Mouse (Mus musculus): ENCODE measurements around the gene Prmt1.

Prmt1 gene

DNA sequence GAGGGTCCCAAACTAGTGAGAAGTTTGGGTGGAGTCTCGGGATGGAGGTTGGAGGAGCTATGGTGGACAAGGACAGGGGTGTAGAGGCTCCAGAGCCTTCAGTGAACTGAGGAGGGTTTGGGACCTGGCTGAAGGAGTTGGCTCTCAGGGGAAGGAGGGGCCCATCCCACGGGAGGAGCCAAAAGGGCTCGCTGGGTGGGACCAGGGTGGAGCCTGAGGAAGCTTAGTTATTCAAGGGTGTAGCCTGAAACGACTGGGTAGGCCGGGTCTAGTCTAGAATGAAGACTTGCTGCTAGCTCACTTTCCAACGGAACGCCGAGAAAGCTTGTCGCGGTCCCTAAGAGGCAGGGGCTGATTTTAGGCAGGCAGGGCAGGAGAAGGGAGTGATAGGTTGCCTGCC lies 34.4 kb downstream of the Prmt1 start:
- peak; percentile 85 for DNase-seq (ENCODE audit: low spot score)

DNA sequence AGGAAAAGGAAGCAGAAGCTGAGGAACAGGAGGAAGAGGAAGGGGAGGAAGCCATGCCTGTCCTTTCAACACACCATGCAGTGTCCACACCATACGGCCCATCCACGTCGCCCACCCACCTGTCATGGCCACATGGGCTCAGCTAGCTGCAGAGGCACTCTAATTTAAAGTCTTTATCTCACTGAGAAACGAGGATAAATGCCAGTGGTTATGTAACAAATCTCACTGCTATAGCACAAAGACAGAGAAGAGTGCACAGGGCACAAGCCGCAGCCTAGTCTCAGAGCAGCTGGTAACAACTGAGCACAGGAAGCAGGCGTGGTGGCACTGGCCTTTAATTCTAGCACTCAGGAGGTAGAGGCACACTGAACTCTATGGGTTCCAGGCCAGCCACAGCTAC lies 36.4 kb downstream of the Prmt1 start:
- DNase-seq (ENCODE audit: low spot score), result no peak

DNA sequence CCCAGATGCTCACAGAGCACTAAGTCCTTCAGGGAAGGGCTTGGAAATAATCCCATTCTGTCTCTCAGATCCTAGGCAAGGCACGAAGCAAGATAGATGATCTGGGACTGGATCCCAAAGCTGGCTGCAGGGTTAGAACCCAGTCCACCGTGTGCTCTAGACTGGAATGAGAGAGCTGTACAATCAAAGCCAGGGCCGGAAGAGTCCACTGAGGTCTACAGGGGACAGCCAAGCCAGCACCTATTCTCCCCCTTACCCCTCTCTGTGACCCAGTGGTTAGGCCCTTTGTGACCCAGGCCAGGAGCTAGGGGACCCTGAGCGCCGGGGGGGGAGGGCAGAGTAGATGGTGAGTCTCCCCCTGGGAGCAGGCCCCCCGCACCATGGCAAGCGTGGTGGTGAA lies 43.5 kb downstream of the Prmt1 start, which contains the start of gene Tsks:
Tsks (plus strand) TSS at position 301 of the 400 bp plus-strand sequence.
- DNase-seq (ENCODE audit: low spot score), result no peak

DNA sequence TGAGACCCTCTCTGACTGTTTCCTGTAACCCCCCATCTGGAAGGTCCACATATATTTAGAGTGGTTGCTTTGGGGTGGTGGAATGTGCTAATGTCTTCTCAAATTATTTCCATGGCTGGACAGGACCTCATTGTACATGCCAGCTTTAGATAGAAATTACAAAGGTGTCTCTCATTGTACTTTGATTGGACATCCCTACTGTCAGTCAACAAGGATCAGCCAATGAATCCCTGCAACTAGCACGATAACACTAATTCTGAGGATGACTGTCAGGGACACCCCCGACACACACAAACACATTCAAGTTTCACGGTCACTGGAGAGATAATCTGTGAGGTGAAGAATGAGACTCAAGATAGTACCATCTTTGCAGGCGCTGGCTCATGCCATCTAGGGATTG lies 47.7 kb downstream of the Prmt1 start:
- no peak for DNase-seq (ENCODE audit: low spot score)

DNA sequence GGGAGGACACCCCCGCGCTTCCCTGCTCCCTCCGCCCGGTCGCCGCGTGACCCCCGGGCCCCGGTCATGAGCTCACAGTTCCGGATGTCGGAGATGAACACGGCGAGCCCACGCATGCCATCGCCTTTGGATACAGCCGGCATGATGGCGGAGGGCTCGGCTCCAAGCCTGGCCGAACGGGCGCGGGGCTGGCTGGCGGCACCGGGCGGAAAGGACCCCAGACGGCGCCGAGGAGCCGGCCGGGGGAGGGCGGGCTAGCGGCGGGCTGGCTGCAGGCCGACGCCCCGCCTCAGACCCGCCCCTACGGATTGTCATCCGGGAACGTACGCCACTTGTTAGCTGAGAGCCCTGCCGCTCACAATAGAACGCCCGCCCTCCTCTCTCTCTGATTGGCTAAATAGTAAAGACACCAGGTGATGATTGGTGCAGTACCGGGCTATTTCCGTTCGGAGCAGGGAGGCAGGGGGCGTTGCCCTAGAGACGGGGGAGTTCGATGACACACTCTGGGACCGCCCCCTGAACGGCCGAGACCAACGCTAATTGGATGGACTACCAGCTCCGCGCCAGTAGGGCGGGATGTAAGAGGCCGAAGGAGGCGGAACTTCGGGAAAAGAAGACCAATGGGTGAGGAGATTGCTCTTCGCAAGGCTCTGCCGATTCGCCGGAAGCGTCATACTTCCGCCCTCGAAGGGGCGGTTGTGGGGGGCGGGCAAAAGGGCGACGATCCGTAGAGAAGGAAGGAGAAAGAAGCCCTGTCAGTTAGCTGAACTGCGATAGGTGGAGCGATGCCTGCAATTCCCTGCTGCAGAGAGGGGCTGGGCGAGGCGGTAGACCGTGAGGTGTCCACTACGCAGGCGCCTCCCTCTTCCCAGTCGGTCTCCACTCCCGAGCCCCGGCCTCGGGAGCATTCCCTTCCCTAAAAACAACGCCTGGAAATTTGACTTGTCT lies 56.9 kb downstream of the Prmt1 start, which contains the start of gene Ap2a1:
Ap2a1 (minus strand) TSS at position 293 of the 948 bp plus-strand sequence.
- DNase-seq (ENCODE audit: low spot score), result peak; percentile 99

DNA sequence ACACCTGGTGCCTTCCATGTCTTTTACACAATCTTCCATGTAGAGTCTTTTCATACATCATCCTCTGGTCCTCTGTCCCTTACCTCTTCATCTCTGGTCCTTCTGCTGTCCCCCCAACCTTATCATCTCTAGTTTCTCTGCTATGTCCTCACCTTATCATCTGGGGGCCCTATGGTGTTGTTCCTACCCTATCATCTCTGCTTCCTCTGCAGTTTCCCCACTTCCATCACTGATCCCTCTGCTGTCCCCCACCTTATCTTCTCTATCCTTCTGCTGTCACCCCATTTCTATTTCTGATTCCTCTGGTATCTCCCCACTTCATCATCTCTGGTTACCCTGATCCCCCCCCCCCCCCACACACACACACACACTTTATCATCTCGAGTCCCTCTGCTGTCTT lies 57.8 kb downstream of the Prmt1 start:
- DNase-seq (ENCODE audit: low spot score), result no peak

Data from urinary bladder, postnatal 14 days (tissue).